Mouse (Mus musculus) spleen, adult 2 months (tissue): ENCODE results near the gene Olfr66. TPM values are rescaled to one million over a fixed set of nuclear protein-coding genes. Genes with fewer than 3 reads are reported as not detected.

ENCODE experiments used
- DNase-seq, 2 experiments: peaks; one replicate each; pipeline versions ENCODE4 v3.0.0 to v3.0.0-alpha.2; 2012 to 2021; ENCODE audit warnings: low spot score in 2 of 2, low read depth in 1 of 2
- H3K27ac ChIP-seq: fragments of 200-500 bp; 2 replicates; pipeline ENCODE4 v1.5.1; 2012; ENCODE audit warnings: low read length, inconsistent platforms; ENCODE audit not compliant: insufficient read depth
- H3K27me3 ChIP-seq: fragments of 200-500 bp; 2 replicates; pipeline ENCODE4 v1.6.1; 2012; ENCODE audit warnings: mild to moderate bottlenecking, moderate library complexity, low read length, inconsistent platforms; ENCODE audit not compliant: control insufficient read depth, insufficient read depth
- H3K36me3 ChIP-seq: fragments of 200-500 bp; 2 replicates; pipeline ENCODE4 v1.6.1; 2012; ENCODE audit warnings: mild to moderate bottlenecking, low read length, inconsistent platforms; ENCODE audit not compliant: control insufficient read depth, insufficient read depth
- H3K4me1 ChIP-seq: fragments of 200-500 bp; 2 replicates; pipeline ENCODE4 v1.6.1; 2011; ENCODE audit warnings: inconsistent platforms; ENCODE audit not compliant: control insufficient read depth, insufficient read depth, insufficient read length
- H3K4me3 ChIP-seq: fragments of 200-500 bp; 2 replicates; pipeline ENCODE4 v1.5.1; 2011; ENCODE audit warnings: mild to moderate bottlenecking, inconsistent platforms; ENCODE audit not compliant: insufficient read depth, insufficient read length; ENCODE audit errors: extremely low read depth
- CTCF ChIP-seq: fragments of 200-500 bp; IDR thresholded peaks from 2 replicates; pipeline ENCODE4 v1.5.1; 2011; ENCODE audit warnings: mild to moderate bottlenecking, inconsistent platforms; ENCODE audit not compliant: insufficient read depth, insufficient read length, insufficient replicate concordance; ENCODE audit errors: extremely low read depth
- POLR2A ChIP-seq: fragments of 200-500 bp; IDR thresholded peaks from 2 replicates; pipeline ENCODE4 v1.6.1; 2011; ENCODE audit warnings: low read depth, low read length, inconsistent platforms
- WGBS: fragments of 180-500 bp; shearing (Covaris S2); methylation state at CpG from one replicate; pipeline ENCODE4 v1.1.7; 2018; 5-methylcytosine and 5-hydroxymethylcytosine counted together
- polyA plus RNA-seq: library from polyadenylated mRNA; depleted of rRNA; stranded (reverse); fragments of >200 nt; gene quantifications from 2 replicates; pipeline ENCODE4 v1.2.3, GENCODE M21; 2012; rRNA removed

Olfr66 gene
- polyA plus RNA-seq, result not detected in 2 replicates

GRCm38 (mm10) chr7:103886152-103886551 lies at the start of gene Olfr66:
Gene Olfr66, minus strand, starts transcription at chr7:103886252.
- Histone ChIP-seq H3K27me3 (no peaks in the 10 kb centered on the region), H3K4me3 (no peak within 1 kb of the TSS), H3K36me3 (no peaks in the 10 kb centered on the region), H3K4me1 (no peaks in the 10 kb centered on the region), H3K27ac (no peak within 1 kb of the TSS)
- DNase-seq, result no peak
- TF ChIP-seq POLR2A, result no peak
- no peak for TF ChIP-seq CTCF

DNA sequence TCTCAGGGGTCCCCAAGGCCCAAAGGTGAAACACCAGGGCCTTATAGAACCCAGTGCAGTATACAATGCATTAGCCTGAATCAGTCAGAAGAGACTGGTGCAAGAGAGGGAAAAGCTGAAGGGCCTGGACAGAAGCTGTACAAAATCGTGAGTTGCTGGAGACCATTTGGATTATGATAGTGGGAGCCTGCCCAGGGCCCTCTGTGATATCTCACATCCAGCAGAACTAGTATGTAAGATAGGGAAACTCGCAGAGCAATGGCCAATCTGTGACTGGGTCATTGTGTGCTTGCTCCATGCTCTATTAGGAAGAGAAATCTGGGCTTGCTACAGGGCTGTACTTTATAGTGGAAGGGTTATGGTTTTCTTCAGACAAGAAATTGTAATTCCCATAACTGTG lies 48.2 kb upstream of the Olfr66 start, which contains the start of gene Olfr632:
Gene Olfr632 (plus strand): TSS at position 84 of the 400 bp plus-strand sequence.
- DNase-seq, result no peak
- 73% methylated on average over 2 of the region's 2 CpGs for WGBS
- H3K27me3 ChIP-seq, result no peaks in the 10 kb centered on the region

DNA sequence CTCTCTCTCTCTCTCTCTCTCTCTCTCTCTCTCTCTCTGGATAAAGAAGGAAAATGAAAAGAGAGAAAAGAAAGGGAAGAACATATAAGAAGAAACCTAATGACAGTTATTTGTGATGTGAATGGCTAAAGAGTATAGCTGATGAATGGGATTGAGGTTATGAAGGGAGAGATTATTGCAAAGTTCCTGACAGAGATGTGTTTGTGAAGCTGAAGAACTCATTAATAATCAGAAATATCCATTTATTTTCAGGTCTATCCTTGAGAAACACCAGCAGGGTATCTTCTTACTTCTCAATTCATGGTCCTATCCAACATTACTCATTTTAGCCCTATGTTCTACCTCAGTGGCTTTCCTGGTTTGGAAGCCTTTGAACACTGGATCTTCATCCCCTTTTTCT lies 42.5 kb upstream of the Olfr66 start, which contains the start of gene Olfr631:
Gene Olfr631 (plus strand): TSS at position 301 of the 400 bp plus-strand sequence.
- H3K4me1 ChIP-seq, result no peaks in the 10 kb centered on the region
- no peaks in the 10 kb centered on the region for H3K27me3 ChIP-seq
- no peaks in the 10 kb centered on the region for H3K36me3 ChIP-seq

More for the DNA sequence above, 48.2 kb upstream of the Olfr66 start, which contains the start of gene Olfr632:
- Histone ChIP-seq H3K36me3 (no peaks in the 10 kb centered on the region), H3K4me3 (no peak within 1 kb of the TSS), H3K4me1 (no peaks in the 10 kb centered on the region), H3K27ac (no peak within 1 kb of the TSS)
- TF ChIP-seq CTCF (no peak), POLR2A (no peak)

DNA sequence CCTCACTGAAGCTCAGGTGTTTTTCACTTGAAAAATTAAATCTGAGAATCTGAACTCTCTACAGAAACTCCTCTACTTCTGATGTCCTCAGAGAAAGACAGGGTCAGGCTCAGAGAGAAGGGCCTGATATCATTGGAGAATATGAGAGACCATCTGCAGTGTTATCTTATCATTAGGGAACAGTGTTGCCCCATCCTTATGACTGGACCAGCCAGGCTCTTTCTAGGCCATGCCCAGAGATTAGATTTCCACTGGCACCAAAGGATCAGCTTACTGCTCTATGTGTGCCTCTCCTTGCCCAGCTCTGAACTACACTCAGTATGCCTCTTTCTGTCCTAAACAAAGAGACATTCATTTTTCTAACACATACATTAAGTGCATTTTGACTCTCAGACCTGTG lies 29.3 kb upstream of the Olfr66 start:
- TF ChIP-seq CTCF (no peak), POLR2A (no peak)
- Histone ChIP-seq H3K36me3 (no peaks in the 10 kb centered on the region), H3K4me1 (no peaks in the 10 kb centered on the region; the same call in 1 of the 2 replicates), H3K4me3 (no peak overlapping the region), H3K27ac (no peak overlapping the region), H3K27me3 (no peaks in the 10 kb centered on the region)
- no peak for DNase-seq

More for the DNA sequence above, 42.5 kb upstream of the Olfr66 start, which contains the start of gene Olfr631:
- no peak within 1 kb of the TSS for H3K27ac ChIP-seq
- no peak for DNase-seq
- TF ChIP-seq POLR2A, result no peak
- no peak for TF ChIP-seq CTCF
- no peak within 1 kb of the TSS for H3K4me3 ChIP-seq

DNA sequence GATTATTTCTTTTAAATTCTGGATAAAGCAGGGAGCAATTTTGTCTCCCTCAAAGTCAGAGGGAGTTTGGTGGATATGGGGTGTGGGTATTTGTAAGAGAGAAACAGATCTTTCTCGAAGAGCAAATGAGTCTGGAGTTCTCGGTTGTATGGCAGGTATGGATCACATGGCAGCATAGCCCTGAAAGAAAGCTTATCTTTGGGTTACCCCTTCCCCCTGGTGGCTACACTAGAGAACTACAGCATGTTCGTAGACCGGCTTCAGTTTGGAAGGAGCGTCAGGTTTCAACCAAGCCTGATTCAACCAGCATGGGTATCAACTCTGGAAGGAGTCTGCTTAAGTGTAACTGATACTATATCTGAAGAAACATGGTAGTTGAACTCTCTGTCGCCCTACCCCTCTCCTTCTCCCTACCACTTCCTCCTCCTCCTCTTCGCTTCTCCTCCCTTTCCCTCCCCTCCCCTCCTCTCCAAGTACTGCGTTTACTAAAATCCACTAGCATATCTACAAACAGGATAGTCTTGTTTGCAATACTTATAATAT lies 27.0 kb upstream of the Olfr66 start:
- 63% methylated on average over 8 of the region's 8 CpGs for WGBS
- Histone ChIP-seq H3K4me3 (no peak overlapping the region), H3K27me3 (no peaks in the 10 kb centered on the region), H3K36me3 (no peaks in the 10 kb centered on the region), H3K27ac (no peak overlapping the region), H3K4me1 (no peaks in the 10 kb centered on the region; the same call in 1 of the 2 replicates)
- no peak for DNase-seq
- TF ChIP-seq CTCF, result no peak; the same call in 1 of the 2 replicates
- no peak for TF ChIP-seq POLR2A

DNA sequence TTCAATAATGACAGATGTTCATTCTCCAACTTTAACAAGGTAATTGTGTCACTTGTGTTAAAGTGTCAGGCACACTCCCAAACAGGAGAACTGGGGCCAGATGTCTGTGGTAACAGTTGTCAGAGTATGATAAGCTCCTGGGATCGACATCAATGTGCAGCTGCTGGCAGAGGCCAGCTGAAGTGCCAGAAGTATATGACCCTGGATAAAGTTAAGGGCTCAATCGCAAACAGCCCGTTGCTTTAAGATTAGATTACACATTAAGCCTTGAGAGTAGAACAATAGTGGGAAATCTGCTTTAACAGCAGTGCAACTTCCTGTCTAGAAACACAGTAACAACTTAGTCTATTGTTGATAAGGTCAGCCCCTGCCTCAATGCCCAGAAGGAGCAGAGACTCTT lies 24.0 kb upstream of the Olfr66 start:
- WGBS, result 17% methylated on average over 3 of the region's 3 CpGs
- Histone ChIP-seq H3K27ac (no peak overlapping the region), H3K4me1 (no peaks in the 10 kb centered on the region; the same call in 1 of the 2 replicates), H3K27me3 (no peaks in the 10 kb centered on the region), H3K36me3 (no peaks in the 10 kb centered on the region), H3K4me3 (no peak overlapping the region)
- DNase-seq, result no peak
- TF ChIP-seq POLR2A (no peak), CTCF (no peak)

GRCm38 (mm10) chr7:103903187-103903586 lies 17.1 kb upstream of the Olfr66 start, which contains the start of gene Olfr65:
Gene Olfr65, plus strand, starts transcription at chr7:103903487.
- Histone ChIP-seq H3K27me3 (no peaks in the 10 kb centered on the region), H3K27ac (no peak within 1 kb of the TSS), H3K4me3 (no peak within 1 kb of the TSS), H3K4me1 (no peaks in the 10 kb centered on the region), H3K36me3 (no peaks in the 10 kb centered on the region)
- no peak for TF ChIP-seq POLR2A
- TF ChIP-seq CTCF, result no peak
- 95% methylated on average over 2 of the region's 2 CpGs for WGBS
- no peak for DNase-seq
